Mouse (Mus musculus) neural tube, embryonic 15.5 days (tissue): ENCODE data around the gene Cyp4f39. TPM values are rescaled to one million over a fixed set of nuclear protein-coding genes. Genes with fewer than 3 reads are reported as not detected.

ENCODE experiments used
- ATAC-seq: fragments of 200-750 bp; cut with Nextera tagmentation; 2 replicates; pipeline ENCODE4 v1.8.0; 2017; ENCODE audit warnings: mild to moderate bottlenecking, moderate TSS enrichment, moderate library complexity; ENCODE audit not compliant: low FRiP score
- H3K27ac ChIP-seq: fragments of 300-500 bp; sonication (generic); replicated peaks from 2 replicates; pipeline ENCODE4 v1.5.1; 2015; ENCODE audit warnings: mild to moderate bottlenecking, inconsistent platforms
- H3K27me3 ChIP-seq: fragments of 300-500 bp; sonication (generic); replicated peaks from 2 replicates; pipeline ENCODE4 v1.6.1; 2015; ENCODE audit warnings: inconsistent platforms
- H3K36me3 ChIP-seq: fragments of 300-500 bp; sonication (generic); 2 replicates; pipeline ENCODE4 v1.6.1; 2015; ENCODE audit warnings: inconsistent platforms
- H3K4me1 ChIP-seq: fragments of 300-500 bp; sonication (generic); 2 replicates; pipeline ENCODE4 v1.6.1; 2015; ENCODE audit warnings: inconsistent platforms
- H3K4me2 ChIP-seq: fragments of 300-500 bp; sonication (generic); 2 replicates; pipeline ENCODE4 v1.6.1; 2015; ENCODE audit warnings: inconsistent platforms, mild to moderate bottlenecking, moderate library complexity
- H3K4me3 ChIP-seq: fragments of 300-500 bp; sonication (generic); replicated peaks from 2 replicates; pipeline ENCODE4 v1.5.1; 2015; ENCODE audit warnings: mild to moderate bottlenecking, inconsistent platforms
- H3K9ac ChIP-seq: fragments of 300-500 bp; sonication (generic); replicated peaks from 2 replicates; pipeline ENCODE4 v1.6.1; 2015; ENCODE audit warnings: mild to moderate bottlenecking, inconsistent platforms
- H3K9me3 ChIP-seq: fragments of 300-500 bp; sonication (generic); replicated peaks from 2 replicates; pipeline ENCODE4 v1.6.1; 2016; ENCODE audit warnings: inconsistent platforms
- WGBS: fragments of 180-500 bp; shearing (Covaris S2); methylation state at CpG from one replicate; pipeline ENCODE4 v1.1.7; 2015; ENCODE audit warnings: mixed read lengths; 5-methylcytosine and 5-hydroxymethylcytosine counted together
- polyA plus RNA-seq: library from polyadenylated mRNA; unstranded; fragments of >200 nt; fragmentation: Nextera tagmentation; extraction: Ambion mirVana; gene quantifications from 2 replicates; pipeline ENCODE4 v1.2.1, GENCODE M21; 2015

Cyp4f39 gene
- polyA plus RNA-seq, result 0.65 and 0.74 TPM in 2 replicates

GRCm38 (mm10) chr17:32452482-32452881, at the start of gene Cyp4f39:
Gene Cyp4f39 (plus strand): TSS chr17:32452723.
- no peak within 1 kb of the TSS for H3K27ac ChIP-seq
- H3K4me3 ChIP-seq, result peak within 1 kb of the TSS; percentile 34
- H3K4me2 ChIP-seq, result peak within 1 kb of the TSS; percentile 65
- 1% methylated on average over 19 of the region's 19 CpGs for WGBS
- H3K27me3 ChIP-seq, result peaks cover 17% of the 10 kb centered on the region
- no peaks in the 10 kb centered on the region for H3K9me3 ChIP-seq
- no peaks in the 10 kb centered on the region for H3K36me3 ChIP-seq
- ATAC-seq, result no peak
- H3K9ac ChIP-seq, result peak within 1 kb of the TSS; percentile 23; the same call in 1 of the 2 replicates
- peaks cover 7% of the 10 kb centered on the region for H3K4me1 ChIP-seq

GRCm38 (mm10) chr17:32402779-32403157, 49.8 kb upstream of the Cyp4f39 start:
- Histone ChIP-seq H3K27me3 (peaks cover 17% of the 10 kb centered on the region), H3K4me2 (no peak overlapping the region), H3K9ac (no peak overlapping the region), H3K27ac (no peak overlapping the region), H3K4me3 (no peak overlapping the region), H3K36me3 (no peaks in the 10 kb centered on the region), H3K9me3 (no peaks in the 10 kb centered on the region), H3K4me1 (no peaks in the 10 kb centered on the region)
- ATAC-seq, result no peak
- 82% methylated on average over 11 of the region's 11 CpGs for WGBS

GRCm38 (mm10) chr17:32403417-32403816, 49.1 kb upstream of the Cyp4f39 start, which contains the start of gene Rasal3:
Gene Rasal3 (minus strand): TSS chr17:32403583.
- peaks cover 11% of the 10 kb centered on the region for H3K27me3 ChIP-seq

GRCm38 (mm10) chr17:32411898-32412297, 40.6 kb upstream of the Cyp4f39 start:
- no peak overlapping the region for H3K9ac ChIP-seq
- no peak for ATAC-seq
- H3K4me1 ChIP-seq, result no peaks in the 10 kb centered on the region
- H3K9me3 ChIP-seq, result no peaks in the 10 kb centered on the region
- H3K36me3 ChIP-seq, result no peaks in the 10 kb centered on the region
- H3K27me3 ChIP-seq, result peaks cover 22% of the 10 kb centered on the region
- no peak overlapping the region for H3K4me2 ChIP-seq
- WGBS, result 92% methylated on average over 6 of the region's 6 CpGs
- H3K4me3 ChIP-seq, result no peak overlapping the region
- H3K27ac ChIP-seq, result no peak overlapping the region

More at GRCm38 (mm10) chr17:32403417-32403816, 49.1 kb upstream of the Cyp4f39 start, which contains the start of gene Rasal3:
- Histone ChIP-seq H3K9me3 (no peaks in the 10 kb centered on the region), H3K4me3 (no peak within 1 kb of the TSS), H3K27ac (no peak within 1 kb of the TSS), H3K9ac (no peak within 1 kb of the TSS), H3K4me2 (no peak within 1 kb of the TSS), H3K36me3 (no peaks in the 10 kb centered on the region), H3K4me1 (no peaks in the 10 kb centered on the region)
- no peak for ATAC-seq
- WGBS, result 87% methylated on average over 8 of the region's 8 CpGs

- H3K36me3 ChIP-seq, result no peaks in the 10 kb centered on the region
- no peaks in the 10 kb centered on the region for H3K9me3 ChIP-seq
- 49% methylated on average over 24 of the region's 24 CpGs for WGBS
- no peak overlapping the region for H3K27ac ChIP-seq
- H3K4me1 ChIP-seq, result no peaks in the 10 kb centered on the region
- no peak overlapping the region for H3K9ac ChIP-seq
- peaks cover 22% of the 10 kb centered on the region for H3K27me3 ChIP-seq
- ATAC-seq, result no peak
- H3K4me3 ChIP-seq, result no peak overlapping the region
- H3K4me2 ChIP-seq, result no peak overlapping the region
Observed at GRCm38 (mm10) chr17:32415417-32416020, 37.0 kb upstream of the Cyp4f39 start.

- H3K4me1 ChIP-seq, result no peaks in the 10 kb centered on the region
- peaks cover 22% of the 10 kb centered on the region for H3K27me3 ChIP-seq
- H3K9ac ChIP-seq, result no peak overlapping the region
- no peak for ATAC-seq
- H3K36me3 ChIP-seq, result no peaks in the 10 kb centered on the region
- no peak overlapping the region for H3K4me3 ChIP-seq
- 91% methylated on average over 14 of the region's 14 CpGs for WGBS
- H3K4me2 ChIP-seq, result no peak overlapping the region
- H3K9me3 ChIP-seq, result no peaks in the 10 kb centered on the region
- H3K27ac ChIP-seq, result no peak overlapping the region
Observed at GRCm38 (mm10) chr17:32416771-32417170, 35.8 kb upstream of the Cyp4f39 start.

GRCm38 (mm10) chr17:32419989-32420388, 32.5 kb upstream of the Cyp4f39 start:
- no peak overlapping the region for H3K4me2 ChIP-seq
- H3K4me3 ChIP-seq, result no peak overlapping the region
- WGBS, result 74% methylated on average over 2 of the region's 2 CpGs
- no peak overlapping the region for H3K9ac ChIP-seq
- no peaks in the 10 kb centered on the region for H3K36me3 ChIP-seq
- H3K9me3 ChIP-seq, result no peaks in the 10 kb centered on the region
- H3K4me1 ChIP-seq, result no peaks in the 10 kb centered on the region
- peaks cover 16% of the 10 kb centered on the region for H3K27me3 ChIP-seq
- H3K27ac ChIP-seq, result no peak overlapping the region
- ATAC-seq, result no peak

- H3K27me3 ChIP-seq, result peaks cover 8% of the 10 kb centered on the region
- no peak overlapping the region for H3K27ac ChIP-seq
- H3K4me2 ChIP-seq, result no peak overlapping the region
- no peaks in the 10 kb centered on the region for H3K9me3 ChIP-seq
- H3K9ac ChIP-seq, result no peak overlapping the region
- H3K4me1 ChIP-seq, result no peaks in the 10 kb centered on the region
- no peaks in the 10 kb centered on the region for H3K36me3 ChIP-seq
- 86% methylated on average over 8 of the region's 8 CpGs for WGBS
- ATAC-seq, result no peak
- no peak overlapping the region for H3K4me3 ChIP-seq
Observed at GRCm38 (mm10) chr17:32420781-32421180, 31.7 kb upstream of the Cyp4f39 start.

GRCm38 (mm10) chr17:32424034-32424433, 28.5 kb upstream of the Cyp4f39 start, which contains the start of gene Pglyrp2:
Gene Pglyrp2 (minus strand): TSS chr17:32424167.
- Histone ChIP-seq H3K4me1 (no peaks in the 10 kb centered on the region), H3K27me3 (no peaks in the 10 kb centered on the region), H3K4me3 (no peak within 1 kb of the TSS), H3K36me3 (no peaks in the 10 kb centered on the region), H3K4me2 (no peak within 1 kb of the TSS), H3K27ac (no peak within 1 kb of the TSS), H3K9ac (no peak within 1 kb of the TSS), H3K9me3 (no peaks in the 10 kb centered on the region)
- no peak for ATAC-seq
- WGBS, result 94% methylated on average over 2 of the region's 2 CpGs

- Histone ChIP-seq H3K9ac (no peak overlapping the region), H3K9me3 (no peaks in the 10 kb centered on the region), H3K27me3 (no peaks in the 10 kb centered on the region), H3K27ac (no peak overlapping the region), H3K4me3 (no peak overlapping the region), H3K4me2 (no peak overlapping the region), H3K36me3 (no peaks in the 10 kb centered on the region), H3K4me1 (no peaks in the 10 kb centered on the region)
- no peak for ATAC-seq
Observed at GRCm38 (mm10) chr17:32426610-32427009, 25.9 kb upstream of the Cyp4f39 start.

- Histone ChIP-seq H3K4me3 (no peak overlapping the region), H3K27ac (no peak overlapping the region), H3K9me3 (no peaks in the 10 kb centered on the region), H3K36me3 (no peaks in the 10 kb centered on the region), H3K9ac (no peak overlapping the region), H3K4me2 (no peak overlapping the region), H3K27me3 (no peaks in the 10 kb centered on the region), H3K4me1 (no peaks in the 10 kb centered on the region)
- 62% methylated on average over 3 of the region's 3 CpGs for WGBS
- no peak for ATAC-seq
Observed at GRCm38 (mm10) chr17:32431972-32432371, 20.6 kb upstream of the Cyp4f39 start.

- Histone ChIP-seq H3K36me3 (no peaks in the 10 kb centered on the region), H3K27me3 (no peaks in the 10 kb centered on the region), H3K4me3 (no peak overlapping the region), H3K9ac (no peak overlapping the region), H3K4me2 (no peak overlapping the region), H3K27ac (no peak overlapping the region), H3K9me3 (no peaks in the 10 kb centered on the region), H3K4me1 (no peaks in the 10 kb centered on the region)
- WGBS, result 81% methylated on average over 4 of the region's 4 CpGs
- no peak for ATAC-seq
Observed at GRCm38 (mm10) chr17:32434324-32434723, 18.2 kb upstream of the Cyp4f39 start.
